Mouse (Mus musculus): Measurements from ENCODE around the gene Slc37a3.

The Slc37a3 gene

DNA sequence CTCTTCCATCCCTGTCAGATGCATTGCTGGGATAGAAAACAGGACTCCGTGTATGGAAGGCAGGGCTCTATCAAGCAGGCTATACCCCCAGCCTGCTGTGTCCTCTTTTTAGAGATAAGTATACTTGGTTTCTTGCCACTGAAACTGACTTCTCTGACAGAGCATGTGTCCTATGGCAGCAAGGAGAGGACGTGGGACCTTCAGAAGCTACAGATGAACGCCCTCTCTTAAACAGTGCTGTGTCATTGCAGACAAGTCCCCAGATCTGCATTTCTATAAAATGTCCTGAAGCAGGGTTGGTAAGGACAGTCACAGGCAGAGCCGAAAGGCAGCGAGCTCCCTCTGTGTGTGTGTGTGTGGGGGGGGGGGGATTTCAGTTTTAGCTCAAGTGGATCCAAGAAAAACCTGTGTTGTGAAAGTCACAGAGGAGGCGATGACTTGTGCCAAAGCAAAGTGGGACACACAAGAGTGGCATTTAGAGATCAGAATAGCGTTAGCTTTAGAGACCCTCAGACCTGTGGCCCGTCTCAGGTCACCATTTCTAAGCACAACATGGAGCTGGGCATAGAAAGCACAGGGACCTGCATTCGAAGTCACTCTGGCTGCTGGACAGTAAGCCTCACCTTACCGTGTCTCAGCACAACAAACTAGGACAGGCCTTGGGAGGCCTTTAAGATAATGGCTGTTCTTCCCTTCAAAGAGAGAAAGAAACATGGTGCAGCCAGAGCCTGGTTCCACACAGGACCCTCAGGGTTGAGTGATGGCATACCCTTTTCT lies 59.4 kb downstream of the Slc37a3 start:
- DNase-seq, result no peak

DNA sequence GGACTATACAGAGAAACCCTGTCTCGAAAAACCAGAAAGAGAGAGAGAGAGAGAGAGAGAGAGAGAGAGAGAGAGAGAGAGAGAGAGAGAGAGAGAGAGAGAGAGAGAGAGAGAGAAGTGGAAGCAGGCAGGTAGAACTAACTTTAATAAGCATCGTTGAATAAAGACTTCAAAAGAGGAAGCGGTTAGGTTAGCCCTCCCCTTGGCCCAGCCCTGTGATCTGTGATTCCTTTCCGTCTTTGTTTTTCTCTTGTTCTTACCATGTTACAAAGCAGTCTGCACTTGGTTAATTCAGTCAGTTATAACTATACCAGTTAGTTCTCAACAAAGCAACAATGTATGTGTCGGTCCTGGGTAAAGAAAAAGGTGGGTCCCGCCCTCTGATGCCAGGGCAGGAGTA lies 61.4 kb downstream of the Slc37a3 start:
- no peak for DNase-seq

DNA sequence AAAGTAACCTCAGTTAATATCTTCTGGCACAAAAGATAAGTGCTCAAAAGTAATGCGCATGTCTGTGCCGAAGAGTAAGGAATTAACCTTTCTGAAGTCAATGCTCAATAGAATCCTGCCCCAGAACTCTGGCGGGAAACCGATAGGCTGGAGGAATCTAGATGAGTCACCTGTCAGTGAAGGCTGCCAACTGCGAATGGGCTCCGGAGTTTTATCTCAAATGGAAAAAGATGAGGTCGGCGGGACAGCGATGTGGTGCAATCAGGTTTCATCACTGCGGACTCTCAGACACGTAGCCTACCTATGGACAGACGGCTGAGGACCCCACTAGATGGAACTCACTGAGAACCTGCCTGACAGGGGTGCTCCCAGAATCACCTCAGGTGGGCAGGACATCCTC lies 63.0 kb downstream of the Slc37a3 start:
- DNase-seq, result no peak

DNA sequence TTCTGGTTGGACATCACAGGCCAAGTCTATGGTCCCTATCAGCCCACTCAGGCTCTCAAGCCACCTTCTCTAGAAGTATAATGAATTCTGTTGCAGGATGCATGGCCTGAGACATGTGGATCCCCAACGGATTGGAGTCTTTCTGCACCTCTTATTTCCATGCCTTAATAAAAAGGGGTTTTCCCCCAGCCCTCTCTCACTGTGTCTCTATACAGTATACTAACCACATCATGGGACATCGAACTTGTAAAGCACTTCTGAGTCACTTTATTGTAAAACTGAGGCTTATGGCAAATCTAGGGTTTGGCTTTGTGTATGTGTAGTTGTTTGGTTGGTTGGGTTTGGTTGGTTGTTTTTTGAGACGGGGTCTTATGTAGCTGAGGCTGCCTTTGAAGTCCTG lies 65.7 kb downstream of the Slc37a3 start:
- no peak for DNase-seq

DNA sequence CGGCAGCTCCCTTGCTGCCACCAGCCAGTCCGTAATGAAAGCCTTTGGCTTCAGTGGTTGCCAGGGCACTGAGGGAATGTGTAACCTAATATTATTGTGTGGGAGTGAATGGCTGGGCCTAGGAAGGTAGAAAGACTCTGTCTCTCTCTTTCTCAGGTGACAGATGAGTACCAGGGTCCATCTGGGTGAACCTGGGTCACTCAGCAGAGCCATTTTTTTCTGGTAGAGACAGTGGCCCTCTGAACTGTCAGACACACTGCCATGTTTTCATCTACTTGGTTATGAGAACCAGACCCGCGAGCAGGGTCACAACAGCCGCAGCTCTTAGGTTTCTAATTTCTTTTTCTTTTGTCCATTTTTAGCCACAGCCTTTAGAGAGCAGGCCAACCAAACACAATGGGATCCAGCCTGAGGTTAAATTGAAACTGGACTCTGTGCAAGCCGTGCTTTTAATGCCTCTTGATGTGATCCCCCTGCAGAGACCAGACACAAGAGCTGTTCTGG lies 73.1 kb downstream of the Slc37a3 start:
- DNase-seq, result no peak

DNA sequence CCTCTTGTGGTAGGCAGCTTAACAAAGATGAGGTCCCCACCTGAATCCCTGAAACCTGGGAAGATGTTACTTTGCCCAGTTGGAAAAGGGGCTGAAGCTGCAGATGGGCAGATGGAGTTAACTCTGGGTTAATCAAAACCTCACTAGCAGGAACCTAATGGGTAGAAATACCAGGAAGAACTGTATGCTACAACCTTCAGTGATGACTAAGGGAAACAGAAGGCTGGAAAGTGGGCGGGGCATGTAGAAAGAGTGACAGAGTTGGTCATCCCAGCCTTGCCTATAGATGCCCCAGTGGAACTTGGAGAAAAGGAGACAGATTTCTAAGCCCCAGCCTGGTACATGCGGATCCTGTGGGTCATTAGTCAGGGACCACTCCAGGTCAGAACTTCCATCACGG lies 76.0 kb downstream of the Slc37a3 start:
- DNase-seq, result no peak

DNA sequence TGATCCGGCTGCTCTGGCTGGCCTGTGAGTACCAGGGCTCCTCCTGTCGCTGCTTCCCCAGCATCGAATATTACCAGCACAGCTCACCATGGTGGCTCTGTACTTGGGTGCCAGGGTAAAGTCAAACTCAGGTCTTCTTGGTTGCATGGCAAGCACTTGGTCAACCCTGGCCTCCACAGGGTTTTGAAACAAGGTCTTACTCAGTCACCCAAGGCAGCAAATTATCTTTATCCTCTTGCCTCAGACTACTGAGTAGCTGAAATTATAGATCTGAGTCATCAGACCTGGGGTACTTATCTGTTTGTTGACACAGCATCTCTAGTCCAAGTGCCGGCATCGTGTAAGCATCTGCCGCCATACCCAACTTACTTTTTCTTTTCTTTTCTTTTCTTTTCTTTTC lies 80.4 kb downstream of the Slc37a3 start:
- no peak for DNase-seq

DNA sequence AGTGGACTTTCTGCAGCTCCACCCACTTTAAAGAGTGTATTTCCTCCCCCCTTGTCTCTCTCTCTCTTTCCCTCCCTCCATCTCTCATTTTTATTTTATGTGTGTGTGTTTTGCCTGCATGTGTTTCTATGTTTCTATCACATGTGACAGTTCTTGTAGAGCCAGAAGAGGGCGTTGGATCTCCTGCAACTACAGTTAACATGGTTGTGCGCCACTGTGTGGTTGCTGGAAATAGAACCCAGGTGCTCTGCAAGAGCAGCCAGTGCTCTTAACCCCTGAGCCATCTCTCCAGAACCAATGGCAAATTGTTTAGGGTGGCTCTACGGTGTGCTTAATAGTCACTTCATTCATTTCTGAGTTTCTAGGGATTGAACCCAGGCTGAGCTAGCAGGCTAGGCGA lies 81.0 kb downstream of the Slc37a3 start:
- no peak for DNase-seq

DNA sequence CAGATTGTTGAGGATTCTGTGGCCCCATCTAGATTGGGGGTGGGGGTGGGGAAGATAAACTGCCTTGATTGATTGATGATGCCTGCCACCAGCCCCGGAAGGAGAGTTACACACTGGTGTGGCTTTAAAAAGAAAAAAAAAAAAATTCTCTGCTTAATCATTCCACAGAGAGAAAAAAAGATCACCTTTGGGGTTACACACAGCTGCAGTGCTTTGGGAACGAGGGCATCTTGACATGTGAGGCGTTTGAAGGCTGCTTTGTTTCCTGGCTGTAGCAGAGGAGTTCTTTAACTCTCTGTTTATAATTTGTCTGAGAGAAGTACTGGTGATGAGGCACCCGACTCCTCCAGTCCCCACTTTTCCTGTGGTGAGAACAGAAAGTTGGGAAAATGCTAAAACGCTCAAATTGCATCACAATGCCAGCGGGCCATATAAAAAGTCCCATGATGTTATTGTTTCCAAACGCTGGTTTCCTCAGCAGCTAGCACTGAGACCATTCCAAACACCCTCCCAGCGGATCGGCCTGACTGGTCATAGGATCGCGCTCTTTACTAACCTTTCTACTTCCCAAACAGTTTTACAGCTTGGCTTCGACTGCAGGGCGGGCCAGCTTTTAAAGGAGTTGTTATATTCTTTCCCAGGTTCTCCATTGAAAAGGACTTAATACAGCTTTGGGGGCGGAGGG lies 81.6 kb downstream of the Slc37a3 start:
- DNase-seq, result no peak

DNA sequence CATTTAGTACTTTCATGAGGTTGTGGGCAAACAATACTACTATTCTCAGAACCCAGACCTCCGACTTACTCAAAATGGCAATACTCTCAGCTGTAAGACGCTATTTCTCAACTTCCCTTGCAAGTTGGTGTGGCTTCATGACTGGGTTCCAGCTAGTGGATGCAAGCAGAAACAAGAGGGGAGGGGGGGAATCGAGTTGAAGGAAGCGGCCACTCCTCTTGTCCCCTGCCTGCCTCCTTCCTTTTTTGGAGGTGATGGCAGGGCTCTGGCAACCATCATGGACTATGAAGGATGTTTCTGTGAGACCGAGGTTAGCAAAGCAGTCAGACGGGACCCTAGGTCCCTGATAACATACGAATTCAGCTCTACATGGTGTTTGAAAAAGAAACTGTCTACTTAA lies 87.8 kb downstream of the Slc37a3 start:
- no peak for DNase-seq

DNA sequence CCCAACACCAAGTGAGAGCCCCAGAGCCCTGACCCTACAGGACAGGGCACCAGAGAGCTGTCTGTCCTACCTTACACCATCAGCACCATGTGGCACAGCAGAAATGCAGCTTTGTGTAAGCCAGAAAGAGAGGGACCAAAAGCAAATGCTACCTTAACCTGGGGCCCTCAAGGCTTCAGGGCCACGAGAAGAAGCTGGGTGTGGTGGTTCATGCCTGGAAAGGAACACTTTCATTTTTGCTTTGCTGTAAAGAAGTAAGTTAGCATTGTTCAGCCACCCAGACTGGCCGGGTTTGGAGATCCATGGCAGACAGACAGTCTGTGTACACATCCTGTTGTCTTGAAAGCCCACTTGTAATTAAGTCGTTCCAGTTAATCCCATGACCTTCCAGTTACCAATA lies 89.7 kb downstream of the Slc37a3 start:
- DNase-seq, result no peak

DNA sequence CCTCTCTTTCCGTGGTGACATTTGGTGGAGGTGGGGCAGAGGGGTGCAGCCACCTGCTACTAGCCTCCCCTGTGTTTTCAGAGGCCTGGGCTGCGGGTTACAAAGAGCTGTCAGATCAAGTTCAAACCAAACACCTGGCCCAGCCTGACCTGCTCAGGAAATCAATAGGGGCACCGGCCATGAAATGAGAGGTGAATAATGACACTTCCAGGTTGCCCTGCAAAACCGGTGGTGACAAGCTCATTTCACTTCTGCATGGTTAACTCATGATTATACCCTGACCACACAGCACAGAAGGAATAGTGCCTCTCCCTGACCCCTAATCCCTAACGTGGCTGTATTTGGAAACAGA lies 90.8 kb downstream of the Slc37a3 start:
- DNase-seq, result no peak

DNA sequence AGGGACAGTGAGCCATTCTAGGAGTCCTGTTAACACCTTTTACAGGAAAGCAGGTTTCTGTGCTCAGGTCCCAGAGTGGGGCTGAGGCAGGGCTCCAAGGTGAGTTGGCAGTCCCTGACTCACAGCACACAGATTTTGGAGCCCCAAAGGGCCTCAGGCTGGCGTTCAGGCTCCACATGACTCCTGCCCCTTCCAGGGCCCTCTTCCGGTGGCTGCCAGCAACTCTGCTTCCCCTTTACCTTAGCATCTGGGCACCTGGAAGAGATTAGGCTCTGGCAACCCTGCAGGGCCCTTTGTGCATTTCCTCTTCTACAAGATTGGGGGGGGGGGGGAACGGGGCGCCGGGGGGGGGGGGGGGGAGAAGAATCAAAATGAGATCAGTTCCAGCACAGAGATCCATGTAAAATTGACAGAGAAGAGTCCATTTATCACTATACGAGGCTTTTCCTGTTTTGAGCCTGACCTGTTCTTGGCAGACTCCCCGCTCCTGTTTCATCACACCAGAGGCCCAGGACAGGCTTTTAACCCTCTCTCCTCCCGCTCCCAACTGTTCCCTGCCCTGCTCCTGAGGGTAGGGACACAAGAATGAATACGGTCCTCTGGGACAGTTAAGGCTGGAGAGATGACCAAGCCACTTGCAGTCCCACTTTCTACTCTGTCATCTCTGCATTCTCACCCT lies 91.3 kb downstream of the Slc37a3 start:
- no peak for DNase-seq

DNA sequence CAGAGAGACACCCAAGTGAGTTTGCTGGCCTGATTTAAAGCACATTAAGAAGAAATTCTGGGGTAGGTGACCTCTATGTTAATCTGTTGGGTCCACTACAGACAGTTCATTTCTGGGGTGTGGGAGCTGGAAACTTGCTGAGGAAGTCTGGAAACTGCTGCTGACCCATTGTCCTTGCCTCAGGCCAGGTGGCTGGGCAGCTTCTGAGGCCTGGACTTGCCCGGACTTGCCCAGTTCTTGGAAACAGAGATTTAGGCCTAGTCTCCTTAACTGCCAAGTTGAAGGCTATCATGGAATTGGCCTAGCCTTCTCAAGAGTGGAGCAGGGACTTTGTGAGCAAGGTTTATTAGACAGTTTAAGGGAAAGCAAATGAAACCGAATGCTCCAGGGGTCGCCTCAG lies 92.6 kb downstream of the Slc37a3 start:
- DNase-seq, result no peak
